Comparison of ENCODE assay signal across 18 mouse cellular contexts in genomic region chr2:77302655-77303348, GRCm38 (mm10). TPM values are rescaled to one million over a fixed set of nuclear protein-coding genes. Genes with fewer than 3 reads are reported as not detected.
A peak's percentile ranks its signal among the peaks of the same experiment; 100 is the strongest.
DNase-seq lines count a peak whose midpoint lies in the region; ATAC-seq and TF ChIP-seq lines count a peak whose summit lies in the region.
"Had no signal": no experiment of that assay in that cellular context is flagged by ENCODE, and none has a peak within 500 bp of the region (broad histone marks: within the 10 kb centered on the region; RNA-seq: fewer than 3 reads in every experiment).

No protein-coding gene starts in this region.

- H3K9me3 ChIP-seq in midbrain, embryonic 14.5 days (ENCODE audit: control insufficient read depth, low read length), result no peaks in the 10 kb centered on the region
- H3K9me3 ChIP-seq in midbrain, embryonic 10.5 days (replicated peaks), result no peaks in the 10 kb centered on the region
- H3K9me3 ChIP-seq in intestine, embryonic 14.5 days (ENCODE audit: control insufficient read depth, low read length), result no peaks in the 10 kb centered on the region
- H3K9me3 ChIP-seq in kidney, embryonic 16.5 days (ENCODE audit: low read length), result no peaks in the 10 kb centered on the region
- H3K9me3 ChIP-seq: forebrain, embryonic 10.5 days; heart, embryonic 10.5 days; liver, embryonic 15.5 days; neural tube, embryonic 12.5 days had no signal

- 83% methylated on average over 6 of the region's 6 CpGs for WGBS in midbrain, embryonic 14.5 days
- WGBS in midbrain, embryonic 10.5 days, result 84% methylated on average over 6 of the region's 6 CpGs
- 60% methylated on average over 6 of the region's 6 CpGs for WGBS in intestine, embryonic 14.5 days
- 62% methylated on average over 6 of the region's 6 CpGs for WGBS in kidney, embryonic 16.5 days

- no peak for TF ChIP-seq CTCF in layer of hippocampus, adult 2 months (conservative IDR thresholded peaks at IDR 0.05)

- no peak overlapping the region for H3K9ac ChIP-seq in midbrain, embryonic 14.5 days (replicated peaks; ENCODE audit: low read length)
- H3K9ac ChIP-seq in intestine, embryonic 14.5 days (ENCODE audit: low read length), result no peak overlapping the region
- no peak overlapping the region for H3K9ac ChIP-seq in kidney, embryonic 16.5 days (replicated peaks; ENCODE audit: low read length)
- H3K9ac ChIP-seq: forebrain, postnatal 0 days; liver, embryonic 15.5 days; neural tube, embryonic 12.5 days had no signal

- no peaks in the 10 kb centered on the region for H3K27me3 ChIP-seq in midbrain, embryonic 14.5 days (ENCODE audit: control insufficient read depth, insufficient read depth, low read length)
- no peaks in the 10 kb centered on the region for H3K27me3 ChIP-seq in midbrain, embryonic 10.5 days (ENCODE audit: low read depth, poor library complexity, severe bottlenecking)
- no peaks in the 10 kb centered on the region for H3K27me3 ChIP-seq in intestine, embryonic 14.5 days (replicated peaks; ENCODE audit: control insufficient read depth, insufficient read depth, low read length)
- no peaks in the 10 kb centered on the region for H3K27me3 ChIP-seq in kidney, embryonic 16.5 days (ENCODE audit: insufficient read depth, low read length)
- H3K27me3 ChIP-seq: liver, embryonic 15.5 days; neural tube, embryonic 12.5 days had no signal

- H3K4me1 ChIP-seq in midbrain, embryonic 14.5 days (ENCODE audit: control insufficient read depth, insufficient read depth, low read length), result no peaks in the 10 kb centered on the region
- no peaks in the 10 kb centered on the region for H3K4me1 ChIP-seq in midbrain, embryonic 10.5 days
- 0 out of 2 replicates have a peak, but pooled peaks cover 3% of the 10 kb centered on the region for H3K4me1 ChIP-seq in intestine, embryonic 14.5 days (replicated peaks; ENCODE audit: control insufficient read depth, insufficient read depth, low read length)
- peaks cover 2% of the 10 kb centered on the region; the same call in 1 of the 2 replicates for H3K4me1 ChIP-seq in kidney, embryonic 16.5 days (ENCODE audit: insufficient read depth, low read length)
- H3K4me1 ChIP-seq: forebrain, embryonic 10.5 days; liver, embryonic 15.5 days; neural tube, embryonic 12.5 days had no signal

- H3K4me3 ChIP-seq in midbrain, embryonic 14.5 days (replicated peaks; ENCODE audit: low read depth, low read length), result no peak overlapping the region
- no peak overlapping the region for H3K4me3 ChIP-seq in midbrain, embryonic 10.5 days
- no peak overlapping the region for H3K4me3 ChIP-seq in intestine, embryonic 14.5 days (ENCODE audit: low read depth, low read length)
- no peak overlapping the region for H3K4me3 ChIP-seq in kidney, embryonic 16.5 days (ENCODE audit: low read length)
- H3K4me3 ChIP-seq in layer of hippocampus, adult 2 months, result no peak overlapping the region
- H3K4me3 ChIP-seq: forebrain, embryonic 10.5 days; heart, embryonic 10.5 days; liver, embryonic 15.5 days; neural tube, embryonic 12.5 days had no signal

- no peak for DNase-seq in midbrain, embryonic 14.5 days
- DNase-seq in midbrain, embryonic 10.5 days (ENCODE audit: low spot score), result no peak
- no peak for DNase-seq in intestine, embryonic 14.5 days (ENCODE audit: low spot score)
- no peak for DNase-seq in layer of hippocampus, adult 2 months (ENCODE audit: low spot score in 2 of 2)
- DNase-seq in spleen, adult 18-20 months, result no peak
- DNase-seq in gastrocnemius, adult 8-10 months (ENCODE audit: low spot score in 2 of 2), result no peak
- DNase-seq: cerebellum, adult 18-20 months; cerebellum, postnatal 36 days; layer of hippocampus, postnatal 36 days; lung, postnatal 10 days; thymus, adult 18-20 months had no signal

- peak overlapping the region; percentile 55; the same call in 1 of the 2 replicates for H3K27ac ChIP-seq in midbrain, embryonic 14.5 days (replicated peaks; ENCODE audit: low read depth, low read length)
- H3K27ac ChIP-seq in midbrain, embryonic 10.5 days (replicated peaks), result no peak overlapping the region
- peak overlapping the region; percentile 38; the same call in 1 of the 2 replicates for H3K27ac ChIP-seq in intestine, embryonic 14.5 days (ENCODE audit: low read depth)
- H3K27ac ChIP-seq in kidney, embryonic 16.5 days (ENCODE audit: low read length), result peak overlapping the region; percentile 56; the same call in 1 of the 2 replicates
- no peak overlapping the region for H3K27ac ChIP-seq in layer of hippocampus, adult 2 months
- H3K27ac ChIP-seq: forebrain, embryonic 10.5 days; heart, embryonic 10.5 days; liver, embryonic 15.5 days; neural tube, embryonic 12.5 days had no signal

- H3K4me2 ChIP-seq in midbrain, embryonic 14.5 days (ENCODE audit: low read length), result no peak overlapping the region
- H3K4me2 ChIP-seq in intestine, embryonic 14.5 days (ENCODE audit: low read length), result no peak overlapping the region
- no peak overlapping the region for H3K4me2 ChIP-seq in kidney, embryonic 16.5 days (replicated peaks; ENCODE audit: low read depth, low read length)
- H3K4me2 ChIP-seq: liver, embryonic 15.5 days; neural tube, embryonic 12.5 days had no signal

- H3K36me3 ChIP-seq in midbrain, embryonic 14.5 days (ENCODE audit: control insufficient read depth, insufficient read depth, low read length), result no peaks in the 10 kb centered on the region
- H3K36me3 ChIP-seq in midbrain, embryonic 10.5 days, result no peaks in the 10 kb centered on the region
- H3K36me3 ChIP-seq in intestine, embryonic 14.5 days (ENCODE audit: control insufficient read depth, insufficient read depth, low read length), result no peaks in the 10 kb centered on the region
- no peaks in the 10 kb centered on the region for H3K36me3 ChIP-seq in kidney, embryonic 16.5 days (ENCODE audit: insufficient read depth, low read length)
- H3K36me3 ChIP-seq: forebrain, embryonic 10.5 days; G1E; heart, embryonic 10.5 days; liver, embryonic 15.5 days; neural tube, embryonic 12.5 days had no signal

- no peak for ATAC-seq in midbrain, embryonic 14.5 days (ENCODE audit: low FRiP score, low TSS enrichment)
- peak; percentile 90 for ATAC-seq in intestine, embryonic 14.5 days (replicated peaks; ENCODE audit: low FRiP score, low TSS enrichment, low read depth)
- ATAC-seq in kidney, embryonic 16.5 days (ENCODE audit: low FRiP score, low TSS enrichment), result no peak

RNA-seq across cellular contexts. Expression of gene Sestd1, which starts 22.4 kb away (rescaled TPM):
- 43.5 and 52.2 TPM in 2 replicates for polyA plus RNA-seq in midbrain, embryonic 14.5 days (2014; fragmentation: Nextera tagmentation; extraction: Ambion mirVana)
- 14.7 and 18.4 TPM in 2 replicates for polyA plus RNA-seq in midbrain, embryonic 10.5 days (2016; fragmentation: Nextera tagmentation; extraction: Ambion mirVana)
- polyA plus RNA-seq in intestine, embryonic 14.5 days (2014; fragmentation: Nextera tagmentation; extraction: Ambion mirVana), result 20.3 and 21.1 TPM in 2 replicates
- polyA plus RNA-seq in kidney, embryonic 16.5 days (2015; fragmentation: Nextera tagmentation; extraction: Ambion mirVana), result 30.0 TPM in 2 replicates
- total RNA-seq in layer of hippocampus, adult 2 months (2021), result 10 to 100 TPM; 36.6 to 40.2 TPM
- 10 to 100 TPM in 3 of 4 experiments, 1 to 10 TPM in 1; 8.5 to 12.6 (median 10.5) TPM for total RNA-seq in gastrocnemius, adult 8-10 months (2022)

Comparison
In these comparisons a context has a peak if more than half of its experiments do, and no peak if none do; other contexts are left out.
1. H3K27ac ChIP-seq: peak in midbrain, embryonic 14.5 days (single experiment), intestine, embryonic 14.5 days (single experiment) and kidney, embryonic 16.5 days (single experiment); none in midbrain, embryonic 10.5 days (single experiment) and layer of hippocampus, adult 2 months (single experiment).